Mouse (Mus musculus) left cerebral cortex, postnatal 25 days (tissue): ENCODE measurements around the gene Clcnkb. TPM values are rescaled to one million over a fixed set of nuclear protein-coding genes. Genes with fewer than 3 reads are reported as not detected.

Experiments used
- DNase-seq, 2 experiments: peaks; one replicate each; pipeline ENCODE4 v3.0.0; 2022; ENCODE audit warnings: low spot score in 2 of 2, mixed read lengths in 1 of 2
- intact Hi-C: fragments of 180-260 bp; cut with DNase I; formaldehyde crosslinking; loops from one replicate; pipeline ENCODE4 v1.15.1; 2025
- total RNA-seq, 2 experiments: library from RNA; stranded (reverse); gene quantifications; 2 replicates each; pipeline ENCODE4 v1.2.3; 2021

Gene Clcnkb
- total RNA-seq = not detected

DNA sequence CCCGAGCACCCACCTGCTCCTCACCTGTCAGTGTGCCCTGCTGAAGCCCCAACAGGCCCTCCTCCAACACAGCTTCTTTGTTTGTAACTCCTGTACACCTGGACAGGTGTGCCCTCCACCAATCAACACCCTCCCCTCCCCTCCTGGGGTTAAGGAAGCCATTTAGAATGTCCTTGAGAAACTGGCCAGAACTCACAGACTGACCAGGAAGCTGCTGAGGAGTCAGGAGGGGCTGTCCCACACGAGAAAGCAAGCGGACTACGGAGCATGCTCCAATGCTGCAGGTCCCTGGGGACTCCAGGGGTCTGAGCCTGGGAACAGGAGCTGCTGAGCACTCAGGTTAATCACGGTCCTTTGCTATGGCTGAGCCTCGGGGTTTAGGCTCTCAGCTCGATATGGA is at the start of gene Clcnkb:
TSS of gene Clcnkb (minus strand) at position 91 of the 400 bp plus-strand sequence.
- no peak for DNase-seq
- intact Hi-C loops = no loop called here

DNA sequence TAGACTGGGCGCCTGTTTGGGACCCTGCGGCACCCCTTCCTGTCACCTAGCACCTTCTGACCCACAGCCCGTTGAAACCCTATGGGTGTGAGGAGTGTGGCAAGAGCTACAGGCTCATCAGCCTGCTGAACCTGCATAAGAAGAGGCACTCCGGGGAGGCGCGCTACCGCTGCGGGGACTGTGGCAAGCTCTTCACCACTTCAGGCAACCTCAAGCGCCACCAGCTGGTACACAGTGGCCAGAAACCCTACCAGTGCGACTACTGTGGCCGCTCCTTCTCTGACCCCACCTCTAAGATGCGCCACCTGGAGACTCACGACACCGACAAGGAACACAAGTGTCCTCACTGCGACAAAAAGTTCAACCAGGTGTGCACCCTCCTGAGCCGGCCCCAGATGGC is 48.9 kb upstream of the Clcnkb start:
- intact Hi-C loops = no loop called here
- no peak for DNase-seq

DNA sequence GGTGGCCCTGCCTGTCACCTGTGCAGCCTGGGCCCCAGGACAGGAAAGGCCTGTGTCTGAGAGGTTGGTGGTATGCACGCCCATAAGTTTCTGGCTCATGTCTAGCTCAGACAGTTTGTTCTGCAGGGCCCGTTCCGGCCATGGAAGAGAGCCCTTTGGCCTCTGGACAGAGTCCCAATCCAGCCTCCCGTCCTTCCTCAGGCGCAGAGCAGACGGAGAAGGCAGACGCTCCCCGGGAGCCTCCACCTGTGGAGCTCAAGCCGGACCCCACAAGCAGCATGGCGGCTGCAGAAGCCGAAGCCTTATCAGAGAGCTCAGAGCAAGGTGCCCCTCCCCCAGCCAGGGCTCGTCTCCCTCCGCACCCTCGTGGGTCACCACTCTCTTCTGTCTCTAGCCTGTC is 47.7 kb upstream of the Clcnkb start:
- DNase-seq = no peak
- intact Hi-C loops = no loop called here

DNA sequence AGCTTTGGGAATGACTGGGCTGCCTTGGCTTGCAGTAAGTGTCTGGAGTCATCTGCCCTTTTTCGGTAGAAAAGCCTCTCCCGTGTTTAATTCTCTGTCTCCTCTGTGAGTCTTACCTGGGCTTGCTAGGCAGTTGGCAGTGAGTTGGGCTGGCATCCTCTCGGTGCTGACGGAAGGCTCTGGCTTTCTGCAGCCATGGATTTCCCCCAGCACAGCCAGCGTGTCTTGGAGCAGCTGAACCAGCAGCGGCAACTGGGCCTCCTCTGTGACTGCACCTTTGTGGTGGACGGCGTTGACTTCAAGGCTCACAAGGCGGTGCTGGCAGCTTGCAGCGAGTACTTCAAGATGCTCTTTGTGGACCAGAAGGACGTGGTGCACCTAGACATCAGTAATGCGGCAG is 45.8 kb upstream of the Clcnkb start:
- intact Hi-C loops = no loop called here

DNA sequence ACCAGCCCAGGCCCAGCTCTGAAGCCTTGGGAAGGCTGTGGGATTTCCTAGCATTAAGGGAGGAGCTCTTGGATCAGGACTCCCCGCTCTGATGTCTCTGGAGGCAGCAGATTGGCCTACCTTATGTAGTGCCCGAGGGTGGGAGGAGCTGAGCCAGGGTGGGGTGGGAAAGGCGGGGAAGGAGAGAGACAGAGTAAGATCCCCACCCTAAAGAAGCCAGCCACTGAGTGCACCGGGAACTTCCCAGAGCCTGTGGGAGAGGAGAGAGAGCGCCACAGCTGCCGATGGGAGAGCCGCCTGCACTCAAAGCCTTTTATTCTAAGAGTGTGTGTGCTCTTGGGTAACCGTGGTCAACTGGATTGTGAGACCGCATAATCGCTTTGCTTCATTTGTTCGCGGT is 45.3 kb upstream of the Clcnkb start:
- DNase-seq = no peak
- intact Hi-C loops = no loop called here

More for the DNA sequence above, 45.8 kb upstream of the Clcnkb start:
- DNase-seq = no peak

DNA sequence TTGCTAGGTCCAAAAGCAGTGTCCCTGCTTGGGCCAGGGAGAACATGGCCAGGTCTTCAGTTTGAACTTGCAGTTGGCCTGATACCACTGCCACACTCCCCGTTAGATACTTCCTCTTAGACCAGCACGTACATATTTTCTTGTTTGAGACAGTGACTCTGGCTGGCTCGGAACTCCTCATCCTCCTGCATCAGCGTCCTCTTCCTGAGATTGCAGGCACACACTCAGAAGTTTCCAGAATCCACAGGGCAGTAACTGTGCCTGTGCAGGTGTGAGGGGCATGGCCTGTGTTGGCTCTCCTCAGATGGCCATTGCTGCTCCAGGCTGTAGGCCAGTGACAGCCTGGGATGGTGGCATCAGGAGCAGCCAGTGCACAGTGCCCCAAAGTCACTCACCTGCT is 44.7 kb upstream of the Clcnkb start:
- DNase-seq = no peak
- intact Hi-C loops = no loop called here

DNA sequence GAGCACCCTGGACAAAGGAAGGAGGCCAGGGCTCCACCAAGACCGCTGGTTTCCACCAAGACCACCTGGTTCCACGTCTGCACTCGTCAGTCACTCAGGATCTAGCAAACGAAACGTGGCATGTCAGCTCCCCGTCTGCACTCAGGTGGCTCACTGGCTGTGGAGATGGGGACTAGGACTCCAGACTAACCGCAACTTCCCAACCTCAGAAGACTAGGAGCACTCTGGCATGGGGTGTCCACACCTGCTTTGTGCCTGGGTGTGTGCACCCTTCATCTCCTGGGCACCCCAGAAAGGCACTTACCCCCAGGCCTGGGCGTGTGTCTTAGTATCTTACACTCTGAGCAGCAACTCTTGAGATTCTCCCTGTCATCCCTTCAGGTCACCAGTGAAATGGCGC is 44.0 kb upstream of the Clcnkb start:
- no peak for DNase-seq
- intact Hi-C loops = no loop called here

DNA sequence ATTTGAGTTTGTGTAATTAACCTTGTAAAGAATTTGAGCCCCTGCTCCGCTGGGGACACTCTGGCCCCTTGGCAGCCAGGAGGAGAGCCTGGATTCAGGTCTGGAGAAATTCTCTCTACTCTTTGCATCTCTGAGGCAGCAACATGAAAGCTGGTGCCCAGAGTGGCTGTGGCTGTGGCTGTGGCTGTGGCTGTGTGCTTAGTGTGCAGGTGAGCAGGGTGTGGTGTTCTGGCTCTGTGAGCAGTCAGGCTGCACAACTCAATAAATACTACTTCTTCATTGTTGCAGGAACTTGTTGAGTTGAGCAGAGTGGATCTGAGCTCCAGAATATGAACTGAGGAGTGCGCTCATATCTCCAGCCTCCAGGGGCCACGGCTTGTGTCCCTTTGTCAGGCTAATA is 43.1 kb upstream of the Clcnkb start:
- no peak for DNase-seq
- intact Hi-C loops = no loop called here

DNA sequence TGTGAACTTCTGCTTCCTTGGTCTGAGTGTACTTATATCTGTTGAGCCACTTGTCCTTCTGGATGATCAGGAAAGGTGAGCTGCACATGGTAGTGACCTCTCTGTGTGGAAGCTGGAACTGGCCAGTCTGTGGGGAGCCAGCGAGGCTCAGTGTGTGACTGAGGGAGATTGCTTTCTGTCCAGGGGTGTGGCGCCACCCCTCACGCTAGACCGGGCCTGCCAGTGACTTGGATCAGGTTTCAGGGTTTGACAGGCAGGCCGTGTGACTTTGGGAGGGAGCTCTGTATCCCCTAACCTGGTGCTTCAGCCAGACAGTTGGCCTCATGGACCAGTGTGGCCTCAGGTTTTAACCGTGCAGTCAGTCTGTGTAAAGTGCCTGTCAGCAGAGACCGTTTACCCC is 42.4 kb upstream of the Clcnkb start:
- no peak for DNase-seq
- intact Hi-C loops = no loop called here

DNA sequence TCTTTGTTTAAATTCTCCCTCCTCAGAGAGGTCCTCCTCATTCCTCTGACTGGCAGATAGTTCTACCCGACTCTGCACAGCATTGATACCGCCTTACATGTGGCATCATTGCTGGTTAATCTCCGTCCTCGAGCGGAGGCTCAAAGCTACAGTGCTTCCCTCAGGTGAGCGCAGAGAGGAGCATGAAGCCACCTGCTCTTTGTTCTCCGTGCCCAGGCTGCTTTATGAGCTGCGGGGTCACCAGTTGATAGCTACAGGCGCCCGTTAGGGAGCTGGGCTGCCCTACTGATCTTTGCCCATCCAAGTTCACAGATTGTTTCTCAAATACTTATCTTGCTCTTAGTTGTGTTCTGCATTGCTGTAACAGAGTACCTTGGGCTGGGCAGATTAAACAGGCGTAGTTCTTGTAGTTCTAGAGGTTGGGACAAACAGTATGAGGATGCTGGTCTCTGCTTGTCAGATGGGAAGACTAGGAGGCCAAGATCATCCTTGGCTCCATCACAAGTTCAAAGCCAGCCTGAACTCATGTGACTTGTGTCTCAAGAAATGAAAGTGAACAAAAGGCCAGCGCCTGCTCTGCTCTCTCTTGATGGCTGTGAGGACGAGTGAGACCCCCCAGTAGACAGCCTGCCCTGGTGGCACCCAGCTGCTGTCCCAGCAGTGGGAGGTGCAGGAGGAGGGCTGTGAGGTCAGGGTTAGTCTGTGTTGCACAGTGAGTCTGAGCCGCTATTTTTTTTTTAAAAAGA is 40.6 kb upstream of the Clcnkb start:
- intact Hi-C loops = no loop called here

DNA sequence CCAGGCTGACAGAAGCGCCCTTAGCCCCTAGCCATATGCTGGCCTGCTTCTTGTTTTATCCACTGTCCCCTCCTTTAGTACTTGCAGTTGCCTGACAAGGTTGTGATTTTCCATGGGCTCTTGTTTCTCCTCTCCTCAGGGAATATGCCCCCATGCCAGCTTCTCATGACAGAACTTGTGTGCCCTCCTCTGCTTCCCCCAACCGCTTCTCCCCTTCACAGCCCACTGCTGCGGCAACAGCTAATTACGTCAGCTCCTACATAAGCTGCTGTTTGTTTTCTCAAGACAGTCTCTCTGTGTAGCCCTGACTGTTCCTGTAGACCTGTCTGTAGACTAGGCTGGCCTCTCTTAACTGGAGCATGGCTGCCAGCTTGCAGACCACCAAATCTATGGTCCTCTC is 39.7 kb upstream of the Clcnkb start:
- intact Hi-C loops = no loop called here
- peak in 1 of 2 experiments; percentile 50 for DNase-seq

More for the DNA sequence above, 40.6 kb upstream of the Clcnkb start:
- DNase-seq = no peak

DNA sequence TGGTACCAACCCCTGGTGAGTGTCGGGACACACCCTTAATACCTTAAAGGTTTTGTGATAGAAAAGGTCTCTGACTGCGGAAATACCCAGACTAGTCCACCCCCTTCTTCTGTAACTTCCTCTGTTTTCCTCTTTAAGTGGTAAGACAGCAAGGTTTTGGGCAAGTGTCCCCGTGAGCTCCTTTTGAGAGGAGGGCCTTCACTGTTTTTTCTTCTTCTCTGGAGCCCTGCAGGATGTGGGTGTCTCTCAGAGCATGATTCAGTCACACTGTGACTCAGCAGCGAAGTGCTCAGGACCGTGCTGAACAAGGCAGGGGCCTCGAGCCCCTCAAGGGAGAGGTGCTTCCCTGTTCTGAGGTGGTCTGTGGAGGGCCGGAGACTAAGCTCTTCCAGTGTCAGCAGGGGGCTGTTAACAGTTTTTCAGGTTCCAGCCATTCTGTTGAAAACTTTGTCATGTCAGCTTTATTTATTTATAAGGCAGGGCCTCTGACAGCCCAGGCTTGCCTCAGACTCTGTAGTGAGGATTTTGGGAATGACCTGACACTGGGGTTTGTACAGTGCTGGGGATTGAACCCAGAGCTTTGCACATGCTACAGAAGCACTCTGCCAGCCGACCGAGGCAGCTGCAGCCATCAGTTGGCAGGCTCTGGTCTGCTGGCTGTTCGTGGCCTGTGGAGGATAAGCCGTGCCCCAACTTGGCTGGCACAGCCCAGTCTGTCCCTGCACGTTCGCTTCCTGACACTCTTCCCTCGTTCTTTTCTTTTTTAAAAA is 39.0 kb upstream of the Clcnkb start:
- DNase-seq = peak in 1 of 2 experiments; percentile 83
- intact Hi-C loops = no loop called here

DNA sequence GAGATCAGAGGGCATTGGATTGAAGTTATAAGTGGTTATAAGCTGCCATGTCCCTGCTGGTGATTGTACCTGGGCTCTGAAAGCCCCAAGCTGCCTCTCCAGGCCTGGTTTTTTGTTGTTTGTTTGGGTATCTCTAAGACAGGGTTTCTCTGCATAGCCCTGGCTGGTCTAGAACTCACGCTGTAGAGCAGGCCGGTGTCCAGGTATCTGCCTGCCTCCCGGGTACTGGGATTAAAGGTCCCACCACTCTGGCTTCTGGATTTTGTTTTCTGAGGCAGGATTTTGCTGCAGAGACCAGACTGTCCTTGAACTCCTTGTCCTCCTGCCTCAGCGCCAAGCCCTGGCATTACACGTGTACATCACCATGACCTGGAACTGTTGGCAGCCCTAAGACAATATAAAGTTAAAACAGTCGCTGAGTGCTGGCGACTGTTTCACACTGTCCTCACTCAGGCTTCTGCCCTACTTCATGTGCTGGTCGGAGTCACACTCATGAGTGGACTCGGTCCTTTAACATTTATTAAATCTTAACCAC is 36.2 kb upstream of the Clcnkb start:
- intact Hi-C loops = no loop called here
- DNase-seq = no peak

DNA sequence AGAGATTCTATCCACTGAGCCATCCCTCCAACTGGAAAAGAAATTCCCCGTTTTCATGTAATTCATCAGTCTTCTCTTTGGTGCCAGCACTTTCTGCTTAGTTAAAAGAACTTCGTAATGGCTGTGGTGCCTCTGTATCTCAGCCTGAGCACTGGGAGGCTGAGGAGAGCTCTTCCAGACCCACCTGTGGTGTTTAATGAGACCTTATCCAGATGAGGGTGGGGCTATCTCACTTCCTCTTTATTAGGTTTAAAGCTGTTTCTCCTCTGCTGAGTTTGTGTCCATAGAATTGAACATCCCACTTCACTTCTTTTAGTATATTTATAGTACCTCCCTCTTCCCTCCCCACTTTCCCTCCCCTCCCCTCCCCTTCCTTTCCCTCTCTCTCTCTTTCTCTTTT is 35.4 kb upstream of the Clcnkb start:
- DNase-seq = no peak
- intact Hi-C loops = no loop called here

DNA sequence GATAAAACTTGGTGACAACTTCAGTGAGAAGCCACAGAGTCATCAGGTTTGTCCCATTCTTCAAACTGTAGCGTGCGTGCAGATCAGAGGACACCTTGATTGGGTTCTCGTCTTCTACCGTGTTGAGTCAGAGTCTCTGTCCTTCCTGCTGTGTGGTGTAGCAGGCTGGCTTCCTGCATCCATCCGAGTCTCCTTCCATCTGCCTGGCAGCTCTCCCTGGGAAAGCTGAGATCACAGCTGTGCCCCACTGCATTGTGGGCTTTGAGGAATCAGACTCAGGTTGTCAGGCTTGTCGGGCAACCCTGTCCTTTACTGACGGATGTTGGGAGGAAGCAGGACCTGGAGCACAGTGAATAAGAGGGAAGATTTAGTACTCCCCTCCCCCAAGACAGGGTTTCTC is 30.4 kb upstream of the Clcnkb start:
- intact Hi-C loops = no loop called here
- peak in 1 of 2 experiments; percentile 69 for DNase-seq

DNA sequence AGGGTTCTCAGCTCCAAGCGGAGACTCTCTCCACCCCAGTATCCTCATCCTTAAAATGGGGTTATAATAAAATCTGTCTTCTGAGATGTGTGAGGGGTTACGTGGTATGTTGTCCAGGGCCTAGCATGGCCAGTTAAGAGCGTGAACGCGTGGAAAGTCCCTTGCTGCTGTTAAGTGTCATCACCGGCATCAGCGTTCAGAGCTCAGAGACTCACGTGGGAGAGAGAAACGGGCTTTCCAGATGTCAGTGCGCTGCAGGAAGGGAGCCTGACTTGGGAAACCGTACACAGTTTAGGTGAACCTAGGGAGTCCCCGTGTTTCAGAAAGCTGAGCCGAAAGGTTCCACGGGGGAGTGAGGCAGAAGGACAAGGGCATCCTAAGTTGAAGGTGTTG is 29.5 kb upstream of the Clcnkb start:
- DNase-seq = no peak
- intact Hi-C loops = loop anchor here (2.0 kb wide), 1 partner anchor 91 kb away; no protein-coding TSS in a partner anchor

DNA sequence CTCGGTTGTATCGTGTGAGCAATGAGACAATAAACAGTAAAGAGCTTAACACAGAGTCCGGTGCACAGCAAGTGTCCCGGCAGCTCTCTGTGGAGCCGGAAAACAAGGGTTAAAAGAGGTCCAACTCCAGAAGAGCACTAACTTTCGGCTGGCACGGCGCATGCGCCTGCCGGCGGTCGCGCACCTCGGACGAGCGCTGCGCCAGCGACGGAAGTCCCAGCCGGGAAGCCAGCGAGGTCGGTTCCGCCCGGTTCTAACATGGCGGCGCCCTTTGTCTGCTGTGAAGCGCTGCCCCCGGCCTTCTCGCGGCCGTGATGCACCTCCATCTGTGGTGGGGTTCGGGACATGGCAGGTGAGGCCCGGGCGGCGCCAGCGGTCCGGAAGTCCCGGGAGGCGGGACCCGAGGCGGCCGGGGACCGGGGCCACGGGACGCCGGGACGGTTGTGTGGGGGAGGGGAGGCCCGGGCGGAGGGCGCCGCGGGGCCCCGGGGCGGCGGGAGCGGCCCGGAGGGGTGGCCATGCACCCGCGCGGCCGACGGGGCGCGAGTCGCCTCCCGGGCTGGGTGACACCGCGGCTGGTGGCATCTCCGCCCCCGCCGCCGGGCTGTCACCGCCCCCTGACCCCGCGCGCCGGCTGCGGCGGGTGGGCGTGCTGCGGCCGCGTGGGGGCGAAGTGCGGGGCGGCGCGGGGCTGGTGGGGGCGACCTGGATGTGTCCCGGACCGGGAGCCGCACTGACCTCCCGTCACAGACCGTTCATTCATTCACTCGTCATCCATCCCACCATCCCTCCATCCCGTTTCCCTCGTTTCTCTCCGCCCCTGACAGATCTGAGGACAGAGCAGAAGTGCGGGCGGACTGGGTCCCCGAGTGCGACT is 28.9 kb upstream of the Clcnkb start, which contains the start of gene Zbtb17:
TSS of gene Zbtb17 (plus strand) at position 204 of the 877 bp plus-strand sequence.
- DNase-seq = peak; percentile 89 to 90
- intact Hi-C loops = loop anchor here (2.0 kb wide), 1 partner anchor 92 kb away; no protein-coding TSS in a partner anchor

DNA sequence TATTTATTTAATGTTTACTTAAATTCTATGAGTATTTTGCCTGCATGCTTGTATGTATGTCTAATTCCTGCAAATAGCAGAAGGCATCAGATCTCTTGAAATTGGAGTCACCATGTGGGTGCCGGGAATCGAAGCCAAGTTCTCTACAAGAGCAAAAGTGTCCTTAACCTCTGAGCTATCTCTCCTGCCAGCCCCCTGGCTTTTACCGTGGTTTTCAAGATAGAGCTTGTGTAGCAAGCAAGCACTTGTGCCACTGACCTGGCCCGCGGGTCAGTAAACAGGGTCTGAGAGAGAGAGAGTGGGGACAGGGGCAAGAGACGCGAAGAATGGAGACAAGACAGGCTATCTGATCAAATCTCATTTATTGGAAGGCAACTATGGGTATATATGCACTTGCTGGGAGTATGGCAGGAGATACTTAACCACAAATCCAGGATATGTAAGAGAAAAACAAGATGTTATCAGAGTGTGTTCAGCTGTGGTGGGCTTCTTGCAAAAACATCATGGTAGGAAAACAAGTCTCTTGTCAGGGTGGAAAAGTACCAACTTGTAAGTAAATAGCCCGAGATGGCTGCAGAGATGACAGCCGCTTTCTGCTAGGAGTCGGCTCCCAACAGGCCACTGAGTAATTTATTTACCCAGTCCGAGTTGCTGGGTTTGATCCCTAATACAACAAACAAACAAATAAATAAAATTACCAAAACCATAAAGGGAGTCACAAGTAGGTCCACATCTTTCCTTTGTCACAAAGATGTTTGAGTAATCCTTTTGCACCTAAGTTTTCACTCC is 28.0 kb upstream of the Clcnkb start:
- intact Hi-C loops = loop anchor here (2.0 kb wide), 1 partner anchor 93 kb away; no protein-coding TSS in a partner anchor

DNA sequence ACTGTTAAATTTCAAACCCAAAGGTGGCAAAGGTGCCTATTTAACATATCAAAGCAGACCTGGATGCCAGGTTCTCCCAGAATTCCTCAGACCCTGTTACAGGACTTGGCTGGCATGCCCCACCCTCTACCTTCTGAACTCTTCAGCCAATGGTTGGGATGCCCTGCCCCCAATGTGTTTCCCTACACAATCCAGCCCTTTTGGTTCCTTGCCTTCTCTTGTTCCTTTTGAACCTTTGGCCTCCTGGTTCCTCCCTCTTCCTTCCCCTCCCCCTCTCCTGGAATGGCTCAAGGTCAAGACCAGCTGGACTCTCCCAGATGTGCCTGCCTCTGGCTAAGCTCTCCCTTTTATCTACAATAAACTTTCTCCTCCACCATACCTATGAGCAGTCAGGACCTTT is 25.1 kb upstream of the Clcnkb start:
- intact Hi-C loops = no loop called here
- no peak for DNase-seq

More for the DNA sequence above, 28.0 kb upstream of the Clcnkb start:
- DNase-seq = no peak
